Mouse (Mus musculus) gastrocnemius, postnatal 36 days (tissue): ENCODE measurements at regions not wholly inside any gene's neighbourhood (a gene's known extent, or its start where the extent isn't known, plus 50 kb on each side); places are given as distances from the start of the nearest gene placed in this dataset.

Experiments used
- DNase-seq, 2 experiments: peaks; one replicate each; pipeline ENCODE4 v3.0.0; 2022
- intact Hi-C: fragments of 180-260 bp; cut with DNase I; formaldehyde crosslinking; loops from one replicate; pipeline ENCODE4 v1.15.1; 2025

DNA sequence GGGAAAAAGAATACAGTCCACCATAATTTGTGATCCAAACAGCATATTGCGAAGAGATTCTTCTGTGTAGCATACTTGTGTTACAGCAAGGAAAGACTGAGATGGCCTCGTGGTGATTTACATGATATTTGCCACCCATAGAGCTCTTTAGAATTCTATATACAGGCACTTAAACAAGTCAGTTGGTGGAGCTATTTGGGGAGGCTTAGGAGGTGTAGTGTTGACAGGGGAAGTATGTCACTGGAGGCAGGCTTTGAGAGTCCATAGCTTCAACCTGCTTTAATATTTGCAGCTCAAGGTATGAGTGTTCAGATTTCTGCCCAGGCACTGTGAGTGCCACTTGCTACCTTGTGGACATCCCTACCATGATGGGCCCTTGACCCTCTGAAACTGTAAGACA lies 187.3 kb downstream of the Ostf1 start:
- intact Hi-C loops: no loop called here
- no peak for DNase-seq

DNA sequence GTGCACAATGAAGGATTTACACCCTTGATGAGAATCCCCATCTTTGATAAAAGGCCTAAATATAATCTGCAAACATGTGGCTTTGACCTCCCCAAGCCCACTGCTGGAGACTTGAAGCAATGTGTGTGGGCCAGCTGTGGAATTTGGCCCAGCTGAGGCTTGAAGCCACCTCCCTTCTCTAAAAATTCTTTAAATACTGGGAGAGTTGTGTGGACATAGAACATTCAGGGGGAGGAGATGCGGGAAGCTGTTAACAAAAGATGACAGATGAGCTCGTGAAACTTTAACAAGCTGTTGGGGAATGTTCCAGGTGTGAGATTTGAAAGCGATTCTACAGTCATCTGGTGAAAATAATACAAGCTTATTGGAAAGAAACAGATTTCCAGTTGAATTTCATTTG lies 195.3 kb downstream of the Ostf1 start:
- intact Hi-C loops: no loop called here
- DNase-seq: no peak

DNA sequence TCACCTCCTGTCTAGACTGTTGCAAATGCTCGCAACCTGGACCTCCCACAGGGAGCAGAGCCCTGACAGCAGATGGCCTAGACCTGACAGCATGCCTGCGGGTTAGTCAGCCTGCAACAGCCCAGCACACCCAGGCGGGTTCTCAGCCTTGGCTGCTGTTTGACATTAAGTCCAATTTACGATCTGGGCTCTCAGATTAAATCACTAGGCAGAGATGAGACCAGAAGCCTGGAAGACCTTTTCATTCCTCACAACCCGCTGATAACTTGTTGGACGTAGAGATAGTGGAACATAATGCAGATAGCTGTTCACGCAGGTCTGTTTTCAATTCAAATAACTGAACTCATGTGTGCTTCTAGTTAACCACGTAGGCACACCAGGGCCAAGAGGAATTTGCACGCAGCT lies 211.2 kb downstream of the Ostf1 start:
- intact Hi-C loops: no loop called here
- DNase-seq: peak; percentile 21 to 24

DNA sequence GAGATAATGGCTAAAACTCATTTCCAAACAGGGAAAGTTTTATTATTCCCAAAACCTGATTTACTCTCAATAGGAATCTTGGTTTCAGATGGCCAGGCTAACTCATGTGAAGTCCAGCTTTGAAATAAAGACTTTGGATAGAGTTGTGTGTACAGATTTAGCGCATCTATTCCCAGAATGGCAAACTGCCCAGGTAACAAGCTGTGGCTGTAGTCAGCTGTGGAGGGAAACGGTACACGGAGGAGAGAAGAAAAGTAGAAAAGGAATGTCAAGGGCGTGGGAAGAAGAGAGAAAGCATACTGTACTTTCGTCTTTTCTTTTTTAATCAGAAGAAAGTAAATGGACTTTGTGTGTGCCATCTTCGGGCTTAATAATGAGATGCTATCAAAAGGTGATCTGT lies 213.1 kb downstream of the Ostf1 start:
- no peak for DNase-seq
- intact Hi-C loops: no loop called here

DNA sequence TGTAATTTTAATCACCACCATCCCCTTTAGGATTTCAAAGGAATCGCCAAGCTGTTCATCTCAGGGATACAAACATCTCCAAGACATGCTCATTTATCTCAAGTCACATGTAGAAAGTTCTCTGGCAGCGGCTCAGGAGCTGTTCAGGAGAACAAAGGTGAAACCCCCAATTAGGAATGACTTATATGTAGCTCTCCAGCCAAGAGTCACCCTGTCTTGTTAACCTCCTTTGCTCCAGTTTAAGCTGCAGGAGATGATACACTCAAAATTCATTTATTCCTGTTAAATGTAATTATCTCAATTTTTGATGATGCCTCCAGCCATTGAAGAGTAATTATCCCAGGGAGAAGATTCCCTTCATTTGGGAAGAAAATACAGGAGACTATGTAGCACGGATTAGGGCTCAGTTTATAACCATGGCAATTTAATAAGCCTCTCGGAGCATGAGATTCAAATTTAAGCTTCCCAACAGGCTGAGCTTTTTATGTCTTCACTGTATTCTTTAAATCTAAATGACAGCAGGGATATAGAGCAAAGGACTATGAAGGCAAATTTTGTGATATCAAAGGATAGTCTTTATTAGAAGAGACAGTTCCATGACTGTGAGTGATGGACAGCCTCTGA lies 254.0 kb downstream of the Ostf1 start:
- intact Hi-C loops: no loop called here

DNA sequence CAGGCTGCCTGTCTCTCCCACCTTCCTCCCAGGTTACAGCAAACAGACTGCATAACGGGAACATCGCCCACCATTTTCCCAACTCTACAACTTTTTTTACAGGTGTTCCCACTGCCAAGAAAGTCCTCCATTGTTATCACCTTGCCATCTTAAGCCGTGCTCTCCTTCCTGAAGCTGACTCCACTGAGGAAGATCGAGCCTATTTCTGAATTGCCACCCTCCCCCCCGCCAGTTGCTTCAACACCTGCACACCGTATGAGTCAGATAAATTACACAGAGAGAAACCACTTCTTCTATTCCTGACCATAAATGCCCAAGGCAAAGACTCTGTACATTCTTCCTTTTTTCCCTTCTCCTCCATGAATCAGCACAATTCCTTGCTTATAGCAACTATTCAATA lies 263.0 kb downstream of the Ostf1 start:
- intact Hi-C loops: no loop called here
- DNase-seq: no peak

More for the DNA sequence above, 254.0 kb downstream of the Ostf1 start:
- DNase-seq: no peak

DNA sequence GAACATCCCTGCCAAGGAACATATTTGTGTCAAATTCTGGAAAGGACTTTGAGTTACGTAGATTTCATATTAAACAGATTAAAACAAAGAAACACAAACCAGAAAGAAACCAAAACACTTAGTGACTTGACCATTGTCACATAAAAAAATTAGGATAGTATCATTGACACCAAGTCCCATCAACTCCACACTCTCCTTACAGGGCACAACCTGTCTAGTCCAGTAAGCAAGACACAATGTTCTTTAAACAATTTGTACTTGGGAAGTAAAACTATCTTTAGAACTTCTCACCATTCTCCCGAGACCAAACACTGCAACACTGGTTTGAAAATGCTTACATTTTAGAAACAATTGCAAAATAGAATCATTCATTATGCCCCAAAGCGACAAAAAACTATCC lies 277.7 kb downstream of the Ostf1 start:
- intact Hi-C loops: no loop called here
- DNase-seq: no peak

DNA sequence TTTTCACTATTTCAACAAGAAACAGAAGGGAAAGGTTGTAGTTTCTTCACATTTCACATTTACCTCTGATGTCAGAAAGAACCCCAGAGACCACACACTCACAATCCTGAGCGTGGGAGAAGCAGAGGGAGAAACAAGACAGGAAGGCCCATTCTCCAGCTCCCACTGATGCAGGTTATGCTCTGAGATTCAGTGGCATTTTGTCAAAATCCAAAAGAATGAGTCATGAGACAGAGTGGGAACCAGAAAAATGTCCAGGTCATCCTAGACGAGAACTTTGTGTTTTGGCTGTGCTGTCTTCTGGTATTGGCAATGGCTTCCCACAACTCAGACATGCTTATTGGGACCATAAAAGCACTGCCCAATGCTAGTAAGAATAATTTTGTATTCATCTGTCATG lies 285.9 kb downstream of the Ostf1 start:
- no peak for DNase-seq
- intact Hi-C loops: no loop called here

DNA sequence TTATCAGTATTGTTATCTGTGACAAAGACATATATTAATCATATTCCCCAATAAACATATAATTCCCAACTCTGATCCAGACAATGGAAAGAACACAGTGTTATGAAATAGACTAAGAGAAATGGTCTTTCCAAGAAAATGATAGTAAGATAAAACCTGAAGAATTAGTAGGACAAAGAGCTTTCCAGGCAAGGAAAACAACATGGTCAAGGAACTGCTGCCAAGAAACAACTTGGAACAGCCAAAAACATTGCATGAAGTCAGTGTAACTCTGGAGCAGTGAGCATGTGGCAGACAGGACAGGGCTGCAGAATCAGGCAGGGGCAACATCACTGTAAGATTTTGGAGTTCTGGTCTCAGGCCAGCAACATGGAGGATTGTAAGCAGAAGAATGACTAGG lies 288.0 kb downstream of the Ostf1 start:
- peak in 1 of 2 experiments; percentile 29 for DNase-seq
- intact Hi-C loops: no loop called here

DNA sequence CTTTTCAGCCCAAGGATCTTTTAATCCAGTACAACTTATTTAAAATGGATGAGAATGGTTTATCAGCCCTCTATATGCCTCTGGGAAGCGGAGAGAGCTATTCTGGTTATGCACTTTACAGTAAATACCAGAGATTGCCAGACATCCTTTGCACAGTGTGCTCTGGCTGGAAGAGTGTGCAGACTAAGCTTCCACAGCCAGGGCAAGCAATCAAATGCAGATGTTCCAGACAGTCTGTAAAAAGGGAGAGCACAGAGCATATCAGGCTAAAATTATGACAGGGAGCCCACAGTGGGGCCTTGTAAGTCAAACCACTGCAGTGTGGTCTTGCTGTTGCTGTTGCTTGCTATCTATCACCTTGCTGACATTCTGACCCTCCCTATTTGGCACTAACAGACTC lies 288.6 kb downstream of the Ostf1 start:
- intact Hi-C loops: no loop called here

DNA sequence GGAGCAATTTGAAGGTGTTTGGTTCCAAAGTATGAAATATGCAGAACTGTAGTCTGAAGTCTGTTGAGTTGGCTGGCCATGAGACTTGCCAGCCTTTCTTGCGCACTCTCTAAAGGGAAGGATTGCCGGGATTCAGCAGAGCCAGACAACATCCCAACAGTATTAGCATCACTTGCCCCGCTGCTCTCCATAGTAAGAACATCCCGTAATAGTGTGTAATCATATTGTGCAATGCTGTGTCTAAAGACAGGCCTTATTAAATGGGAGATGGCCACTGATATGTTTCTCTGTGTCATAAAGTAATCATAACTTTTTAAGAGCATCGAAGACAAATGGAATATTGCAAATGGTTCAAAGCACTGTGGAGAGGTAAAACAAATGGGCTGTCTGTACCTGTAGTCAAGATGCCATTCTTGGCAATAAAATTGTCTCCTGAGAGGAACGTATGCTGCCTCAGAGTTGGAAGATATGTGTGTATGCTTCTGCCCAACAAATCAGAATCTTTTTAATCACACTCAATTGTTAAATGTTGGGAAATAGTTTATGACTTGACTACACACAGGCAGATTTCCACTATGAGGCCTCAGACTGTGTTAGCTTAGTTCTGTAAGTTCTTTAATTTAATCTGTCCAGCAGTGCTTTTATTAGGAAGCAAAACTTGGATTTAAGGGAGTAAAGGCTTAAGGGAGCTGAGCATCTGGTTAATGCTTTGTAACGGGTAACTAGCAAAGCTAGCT lies 293.6 kb downstream of the Ostf1 start:
- no peak for DNase-seq
- intact Hi-C loops: no loop called here

More for the DNA sequence above, 288.6 kb downstream of the Ostf1 start:
- DNase-seq: no peak

DNA sequence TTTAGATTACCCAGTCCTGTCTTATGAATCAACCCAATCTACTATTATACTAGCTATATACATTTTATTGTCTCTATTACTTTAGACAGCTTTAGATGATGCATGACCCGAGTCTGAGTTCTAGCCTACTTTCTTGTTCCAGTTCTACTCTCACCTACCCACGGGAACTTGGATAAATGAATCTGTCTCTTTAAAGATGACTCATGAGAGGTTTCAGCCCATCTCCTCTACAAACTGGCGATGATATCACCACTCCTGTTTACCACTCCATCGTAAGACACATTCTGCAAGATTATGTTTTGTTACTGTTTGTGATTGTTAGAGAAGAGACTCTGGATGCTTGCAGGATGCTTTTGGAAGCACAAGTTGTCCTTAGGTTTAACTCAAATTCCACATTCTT lies 295.0 kb downstream of the Ostf1 start:
- no peak for DNase-seq
- intact Hi-C loops: no loop called here

DNA sequence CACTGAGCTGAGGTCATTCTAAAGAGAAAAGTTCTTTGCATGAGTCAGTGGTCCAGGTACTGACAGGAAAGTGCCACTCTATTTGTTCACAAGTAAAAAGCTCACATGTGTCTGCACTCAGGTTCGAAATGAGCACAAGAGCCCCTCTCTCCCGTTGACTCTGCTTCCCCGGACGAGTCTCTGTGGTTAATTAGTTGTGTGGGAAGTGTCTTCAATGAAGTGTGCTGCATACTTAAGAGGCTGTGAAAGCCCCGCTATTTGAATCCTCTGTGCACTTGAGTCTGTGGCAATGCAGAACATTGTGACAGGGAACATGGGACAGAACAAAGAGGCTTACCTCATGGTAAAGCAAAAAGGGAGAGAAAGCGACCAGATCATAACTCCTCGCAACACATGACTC lies 297.0 kb downstream of the Ostf1 start:
- no peak for DNase-seq
- intact Hi-C loops: no loop called here

DNA sequence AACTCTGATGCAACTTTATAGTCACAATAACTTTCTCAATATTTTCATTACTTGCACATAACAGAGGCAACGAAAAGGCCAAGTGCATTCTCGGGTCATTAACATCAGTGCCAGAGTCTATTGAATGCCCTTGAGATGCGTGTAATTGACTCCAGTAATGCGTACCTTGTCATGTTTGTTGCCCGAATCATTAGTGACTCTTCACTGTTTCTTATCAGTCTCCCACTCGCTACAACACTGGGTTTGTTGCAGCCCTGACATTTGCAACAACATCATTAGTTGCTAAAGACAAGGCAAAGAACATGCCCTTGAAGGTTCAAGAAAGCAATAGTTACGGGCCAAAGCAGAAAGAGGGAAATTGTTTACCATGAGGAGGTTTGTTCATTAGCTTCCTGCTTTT lies 299.8 kb downstream of the Ostf1 start:
- intact Hi-C loops: no loop called here
- no peak for DNase-seq

DNA sequence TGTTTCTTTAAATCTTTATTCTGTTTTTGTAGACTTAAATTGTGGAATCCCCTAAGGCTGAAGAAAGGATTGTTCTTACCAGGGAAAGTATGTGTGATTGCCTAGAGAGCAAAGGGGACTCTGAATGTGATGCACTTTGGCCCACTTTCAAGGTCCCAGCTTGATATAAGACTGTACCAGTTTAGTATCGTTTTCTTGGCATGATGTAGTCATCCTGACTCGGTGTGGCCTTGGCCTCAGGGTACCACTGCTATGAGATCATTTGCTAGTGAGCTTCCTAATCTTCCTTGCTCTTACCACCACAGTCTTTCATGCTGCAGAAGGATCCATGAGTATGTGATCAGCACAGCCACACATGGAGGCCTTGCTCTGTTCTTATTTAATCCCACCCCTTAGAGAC lies 302.2 kb downstream of the Ostf1 start:
- no peak for DNase-seq
- intact Hi-C loops: no loop called here

DNA sequence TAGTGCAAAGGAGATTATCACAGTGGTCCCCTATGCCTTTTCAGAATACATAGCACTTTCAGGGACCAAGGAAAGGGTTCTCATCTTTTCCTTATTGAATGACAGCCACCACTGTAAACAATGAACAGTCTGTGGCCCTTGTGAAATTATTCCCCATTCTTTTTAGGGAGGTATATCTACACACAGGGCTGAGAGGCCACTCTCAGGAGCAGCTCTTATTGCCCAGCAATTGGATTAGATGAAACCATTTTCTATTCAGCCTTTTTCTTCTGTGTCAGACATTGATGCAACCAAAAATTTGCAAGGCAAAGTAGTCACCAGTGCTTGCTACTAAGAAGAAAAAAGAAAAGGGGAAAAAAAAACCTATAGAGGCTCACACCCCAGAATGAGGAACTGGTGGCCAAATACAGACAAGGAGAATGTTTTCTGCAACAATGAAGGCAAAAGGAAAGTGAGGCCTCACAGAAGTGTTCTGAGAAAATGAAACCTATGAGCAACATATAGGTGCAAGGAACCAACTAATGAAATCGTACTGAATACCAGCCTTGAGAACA lies 313.2 kb downstream of the Ostf1 start:
- intact Hi-C loops: no loop called here

DNA sequence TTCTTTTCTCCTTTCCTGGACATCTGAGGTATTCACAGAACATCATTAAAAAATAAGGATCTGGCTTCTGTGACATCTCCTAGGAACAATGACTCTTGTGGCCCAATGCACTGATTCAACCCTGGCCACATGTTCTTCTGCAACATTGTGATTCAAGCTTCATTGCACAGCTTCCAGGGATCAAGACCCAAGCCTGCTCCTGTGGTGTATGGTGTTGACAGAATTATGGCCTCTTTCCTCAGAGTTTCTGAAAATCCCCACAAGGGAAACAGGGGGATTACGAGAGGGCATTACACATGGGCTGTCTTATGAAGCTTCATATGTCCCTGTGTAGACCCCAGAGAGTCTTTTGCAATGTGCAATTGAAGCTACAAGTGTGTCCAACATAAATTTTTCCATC lies 358.2 kb downstream of the Ostf1 start:
- intact Hi-C loops: no loop called here
- no peak for DNase-seq

More for the DNA sequence above, 313.2 kb downstream of the Ostf1 start:
- no peak for DNase-seq

DNA sequence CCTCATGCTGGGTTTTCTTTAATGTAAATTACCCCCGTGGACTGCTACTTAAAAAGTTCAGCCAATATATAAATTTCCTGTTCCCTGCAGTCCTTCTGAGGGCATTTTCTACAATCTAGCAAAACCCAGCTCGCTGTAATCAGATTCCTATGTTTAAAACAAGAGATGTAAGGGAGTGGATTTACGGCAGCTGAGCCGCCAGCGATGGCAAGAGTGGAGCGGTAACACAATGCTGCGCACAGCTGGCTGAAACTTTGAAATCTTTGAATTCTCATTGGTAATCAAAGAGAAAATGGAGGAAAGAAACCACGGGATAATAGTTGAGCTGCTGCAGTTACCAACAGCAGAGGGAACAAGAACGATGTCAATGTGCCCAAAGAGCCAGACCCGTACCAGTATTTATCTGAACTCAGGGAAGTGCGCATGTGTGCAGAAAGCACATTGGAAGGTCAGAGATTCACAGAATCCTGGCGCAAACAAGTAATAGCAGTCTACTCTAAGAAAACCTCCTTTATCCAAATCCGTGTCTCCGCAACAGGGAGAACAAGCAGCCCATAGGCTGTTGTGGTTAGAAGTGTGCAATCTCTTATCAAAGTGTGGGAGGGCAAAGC lies 376.4 kb downstream of the Ostf1 start:
- no peak for DNase-seq
- intact Hi-C loops: no loop called here

DNA sequence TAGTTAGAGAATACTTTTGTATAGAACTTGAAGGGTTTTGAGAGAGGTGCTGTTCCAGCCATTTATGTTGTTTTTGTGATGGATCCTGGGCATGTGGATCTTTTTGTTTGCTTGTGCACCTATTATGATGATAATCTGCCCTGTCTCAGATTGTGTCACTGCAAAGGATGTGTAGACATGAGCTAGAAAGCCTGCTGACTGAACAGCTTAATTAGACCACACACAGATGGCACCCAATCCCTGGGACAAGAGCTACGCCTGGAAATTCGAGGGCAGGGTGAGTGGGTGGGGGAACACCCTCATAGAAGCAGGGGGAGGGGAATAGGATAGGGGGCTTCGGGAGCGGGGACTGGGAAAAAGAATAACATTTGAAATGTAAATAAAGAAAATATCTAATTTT lies 378.3 kb downstream of the Ostf1 start:
- no peak for DNase-seq
- intact Hi-C loops: no loop called here
